Mouse (Mus musculus): ENCODE measurements around the gene Nim1k. TPM values are rescaled to one million over a fixed set of nuclear protein-coding genes. Genes with fewer than 3 reads are reported as not detected.
"Not testable (repeated sequence)": the region's sequence is repeated elsewhere in the genome, so short reads cannot be mapped to it uniquely, and the experiment has no call there.

Gene Nim1k
- polyA plus RNA-seq, 1 experiment from 2014 or later, result 1.3 TPM

- WGBS, result 52% methylated on average over 8 of the region's 8 CpGs
These were observed 76.9 kb downstream of the Nim1k start for GRCm38 (mm10) chr13:119678794-119679193.

DNA sequence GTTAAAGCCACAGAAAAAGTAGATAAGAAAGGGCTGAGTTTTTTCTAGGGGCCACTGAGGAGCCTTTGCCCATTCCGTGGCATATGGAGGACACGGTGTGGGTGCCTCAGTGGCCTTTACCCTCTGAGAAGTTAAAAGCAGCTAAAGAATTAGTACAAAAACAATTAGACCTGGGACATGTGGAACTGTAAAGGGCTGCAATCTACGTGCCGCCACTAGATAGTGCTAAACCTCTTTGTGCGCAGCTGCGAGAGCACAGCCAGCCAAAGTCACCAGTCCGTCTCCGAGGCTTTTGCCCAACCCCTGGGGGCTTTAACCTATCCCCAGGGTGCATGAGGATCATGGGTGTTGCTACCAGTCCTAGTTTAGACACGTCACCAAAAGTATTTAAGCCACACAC is 94.3 kb downstream of the Nim1k start:
- 57% methylated on average over 7 of the region's 9 CpGs for WGBS
- not testable (repeated sequence) for H3K4me1 ChIP-seq; H3K36me3 ChIP-seq; H3K9me3 ChIP-seq; H3K27ac ChIP-seq; H3K4me2 ChIP-seq (replicated peaks); H3K4me3 ChIP-seq; H3K9ac ChIP-seq; H3K27me3 ChIP-seq; ATAC-seq (ENCODE audit: insufficient number of reproducible peaks, insufficient read depth, low FRiP score, low TSS enrichment)

More at GRCm38 (mm10) chr13:119678794-119679193, 76.9 kb downstream of the Nim1k start:
- Histone ChIP-seq H3K36me3 (no peaks in the 10 kb centered on the region), H3K27ac (no peak overlapping the region), H3K4me2 (replicated peaks) (no peak overlapping the region), H3K9me3 (no peaks in the 10 kb centered on the region), H3K4me1 (no peaks in the 10 kb centered on the region), H3K27me3 (no peaks in the 10 kb centered on the region), H3K9ac (no peak overlapping the region), H3K4me3 (no peak overlapping the region)
- no peak for ATAC-seq (ENCODE audit: insufficient number of reproducible peaks, insufficient read depth, low FRiP score, low TSS enrichment)

Other genes starting within 250 kb of the Nim1k start
- 0.06 and 0.19 TPM in 2 replicates for gene Ccl28, start 132.1 kb downstream of the Nim1k start, polyA plus RNA-seq (2016; fragmentation: Nextera tagmentation; extraction: Ambion mirVana)
- 197 and 223 TPM in 2 replicates for gene Hmgcs1, start 65.5 kb downstream of the Nim1k start, polyA plus RNA-seq (2016; fragmentation: Nextera tagmentation; extraction: Ambion mirVana)
- 49.8 and 50.1 TPM in 2 replicates for gene Zfp131, start 35.0 kb upstream of the Nim1k start, polyA plus RNA-seq (2016; fragmentation: Nextera tagmentation; extraction: Ambion mirVana)
- not detected in 2 replicates for gene AF067063, start 74.3 kb upstream of the Nim1k start, polyA plus RNA-seq (2016; fragmentation: Nextera tagmentation; extraction: Ambion mirVana)
- gene D13Ertd608e, start 80.1 kb upstream of the Nim1k start, polyA plus RNA-seq (2016; fragmentation: Nextera tagmentation; extraction: Ambion mirVana), result not detected in 2 replicates
- not detected in 2 replicates for gene Tcstv1, start 138.9 kb upstream of the Nim1k start, polyA plus RNA-seq (2016; fragmentation: Nextera tagmentation; extraction: Ambion mirVana)
- not detected in 2 replicates for gene Gm21761, start 173.4 kb upstream of the Nim1k start, polyA plus RNA-seq (2016; fragmentation: Nextera tagmentation; extraction: Ambion mirVana)
- not detected in 2 replicates for gene B020031M17Rik, start 194.9 kb upstream of the Nim1k start, polyA plus RNA-seq (2016; fragmentation: Nextera tagmentation; extraction: Ambion mirVana)

Measured in embryonic facial prominence, embryonic 12.5 days (tissue).